ENCODE assay signal across 22 mouse cellular contexts in the genomic region with DNA sequence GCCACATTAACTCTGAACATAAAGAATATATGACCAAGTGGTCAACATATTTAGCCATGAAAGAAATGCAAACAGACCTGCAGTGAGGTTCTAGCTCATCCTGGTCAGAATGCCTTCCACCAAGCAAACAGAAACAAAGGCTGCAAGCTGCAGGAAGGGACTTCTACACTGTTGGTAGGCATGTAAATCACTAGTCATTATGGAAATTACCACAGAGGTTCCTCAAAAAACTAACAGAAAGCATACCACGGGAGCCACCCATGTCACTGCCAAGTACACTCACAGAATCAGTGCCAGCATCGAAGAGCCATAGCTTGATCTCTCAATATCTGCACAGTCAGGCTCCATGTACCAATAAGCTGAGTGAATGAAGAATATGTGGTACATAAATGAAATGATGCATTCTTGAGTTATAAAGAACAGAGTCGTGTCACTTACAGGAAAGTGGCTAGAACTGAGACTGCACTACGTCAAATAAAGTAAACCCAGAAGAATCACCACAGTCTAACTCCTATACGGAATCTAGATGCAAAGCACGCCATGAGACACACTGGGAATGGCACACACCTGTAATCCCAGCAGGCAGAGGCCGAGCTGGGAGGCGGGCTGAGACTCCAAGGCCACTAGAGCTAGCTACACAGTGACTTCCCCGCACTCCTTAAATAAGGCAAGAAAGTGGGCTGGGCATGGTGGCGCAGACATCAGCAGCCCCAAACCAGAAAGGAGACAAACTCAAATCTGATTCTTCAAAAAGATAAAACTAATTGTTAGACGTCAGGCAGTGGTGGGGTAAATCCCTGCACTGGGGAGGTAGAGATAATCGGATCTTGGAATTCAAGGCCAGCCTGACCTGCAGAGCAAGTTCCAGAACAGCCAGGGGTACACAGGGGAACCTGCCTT.
DNase-seq lines count a peak whose midpoint lies in the region; ATAC-seq and TF ChIP-seq lines count a peak whose summit lies in the region.
"Had no signal": no experiment of that assay in that cellular context is flagged by ENCODE, and none has a peak within 500 bp of the region (broad histone marks: within the 10 kb centered on the region; RNA-seq: fewer than 3 reads in every experiment).

No protein-coding gene starts in this region.

- H3K4me1 ChIP-seq in kidney, postnatal 0 days (replicated peaks; ENCODE audit: insufficient read depth, low read length) = peaks cover 14% of the 10 kb centered on the region; the same call in 1 of the 2 replicates
- H3K4me1 ChIP-seq in bone marrow macrophage, adult 2 months (ENCODE audit: control insufficient read depth, insufficient read depth, low read length) = peaks cover 25% of the 10 kb centered on the region

- no peaks in the 10 kb centered on the region for H3K27me3 ChIP-seq in kidney, postnatal 0 days (ENCODE audit: insufficient read depth, low read length)
- H3K27me3 ChIP-seq: heart, embryonic 12.5 days; liver, embryonic 12.5 days had no signal

- H3K36me3 ChIP-seq in kidney, postnatal 0 days (ENCODE audit: insufficient read depth, low read length) = peaks cover 4% of the 10 kb centered on the region; the same call in 1 of the 2 replicates

- no peak overlapping the region for H3K4me2 ChIP-seq in kidney, postnatal 0 days (ENCODE audit: low read length)
- H3K4me2 ChIP-seq: heart, embryonic 12.5 days; liver, embryonic 12.5 days; midbrain, embryonic 11.5 days had no signal

- no peak for TF ChIP-seq POLR2A in bone marrow macrophage, adult 2 months (IDR thresholded peaks at IDR 0.05; ENCODE audit: borderline replicate concordance, low read depth, low read length)

- H3K9me3 ChIP-seq in kidney, postnatal 0 days (replicated peaks; ENCODE audit: low read length) = no peaks in the 10 kb centered on the region
- H3K9me3 ChIP-seq: G1E; limb, embryonic 10.5 days; liver, embryonic 12.5 days had no signal

- no peak overlapping the region for H3K27ac ChIP-seq in kidney, postnatal 0 days
- H3K27ac ChIP-seq in bone marrow macrophage, adult 2 months (ENCODE audit: insufficient read depth, low read depth, low read length) = peak overlapping the region; percentile 80
- H3K27ac ChIP-seq: limb, embryonic 10.5 days; liver, embryonic 12.5 days had no signal

- 0 out of 2 replicates have a peak, but pooled peaks have one; percentile 21 for ATAC-seq in kidney, postnatal 0 days (replicated peaks; ENCODE audit: low FRiP score, low read depth)
- ATAC-seq in megakaryocyte progenitor cell, adult 5-6 weeks (replicated peaks; ENCODE audit: poor library complexity) = peak; percentile 88
- ATAC-seq in erythroblast, adult 5-6 weeks (replicated peaks; ENCODE audit: low FRiP score, poor library complexity, severe bottlenecking) = no peak
- ATAC-seq in CD4-positive, CD25-positive, alpha-beta regulatory T cell, adult 4 months = no peak
- ATAC-seq: forebrain, embryonic 14.5 days; liver, embryonic 12.5 days; lung, postnatal 0 days had no signal

- WGBS in kidney, postnatal 0 days = 77% methylated on average over 12 of the region's 12 CpGs

- no peak overlapping the region for H3K4me3 ChIP-seq in kidney, postnatal 0 days (replicated peaks; ENCODE audit: low read depth, low read length)
- H3K4me3 ChIP-seq in bone marrow macrophage, adult 2 months (ENCODE audit: insufficient read depth, low read length) = peak overlapping the region; percentile 47
- H3K4me3 ChIP-seq: erythroblast, embryonic 14.5 days; heart, embryonic 12.5 days; limb, embryonic 10.5 days; liver, embryonic 12.5 days had no signal

- TF ChIP-seq CTCF in kidney, postnatal 0 days (IDR thresholded peaks at IDR 0.05; ENCODE audit: low read depth) = no peak
- no peak for TF ChIP-seq CTCF in bone marrow macrophage, adult 2 months (IDR thresholded peaks at IDR 0.05; ENCODE audit: low read depth, low read length)

- DNase-seq in kidney, postnatal 0 days (ENCODE audit: low spot score) = no peak
- DNase-seq in kidney, postnatal 36 days = no peak
- DNase-seq in A20 (ENCODE audit: low read depth, low spot score) = peak; percentile 59
- no peak for DNase-seq in urinary bladder, adult 2 months (ENCODE audit: low spot score)
- DNase-seq: adrenal gland, adult 2 months; cerebellum, adult 11 months; cerebellum, postnatal 14 days; gastrocnemius, postnatal 36 days; layer of hippocampus, postnatal 36 days; thymus, postnatal 25 days had no signal

- no peak overlapping the region for H3K9ac ChIP-seq in kidney, postnatal 0 days (ENCODE audit: low read depth, low read length)
- H3K9ac ChIP-seq: heart, embryonic 12.5 days; liver, embryonic 12.5 days had no signal

Comparison
In these comparisons a context has a peak if more than half of its experiments do, and no peak if none do; other contexts are left out.
1. ATAC-seq: peak in kidney, postnatal 0 days (single experiment) and megakaryocyte progenitor cell, adult 5-6 weeks (single experiment); none in erythroblast, adult 5-6 weeks (single experiment) and CD4-positive, CD25-positive, alpha-beta regulatory T cell, adult 4 months (single experiment).